Mouse (Mus musculus): ENCODE measurements around the gene Hoxc10.

The Hoxc10 gene

GRCm38 (mm10) chr15:102943468-102943813 is 23.2 kb upstream of the Hoxc10 start:
- DNase-seq (ENCODE audit: low read depth, low spot score): no peak

- DNase-seq (ENCODE audit: low read depth, low spot score): no peak
Observed at GRCm38 (mm10) chr15:102945185-102946077, 21.2 kb upstream of the Hoxc10 start.

- no peak for DNase-seq (ENCODE audit: low read depth, low spot score)
Observed at GRCm38 (mm10) chr15:102947276-102947675, 19.3 kb upstream of the Hoxc10 start.

- no peak for DNase-seq (ENCODE audit: low read depth, low spot score)
Observed at GRCm38 (mm10) chr15:102948842-102949241, 17.8 kb upstream of the Hoxc10 start.

GRCm38 (mm10) chr15:102949696-102950095 is 16.9 kb upstream of the Hoxc10 start:
- no peak for DNase-seq (ENCODE audit: low read depth, low spot score)

GRCm38 (mm10) chr15:102950877-102951276 is 15.7 kb upstream of the Hoxc10 start:
- no peak for DNase-seq (ENCODE audit: low read depth, low spot score)

- no peak for DNase-seq (ENCODE audit: low read depth, low spot score)
Observed at GRCm38 (mm10) chr15:102953561-102953960, 13.0 kb upstream of the Hoxc10 start.

- no peak for DNase-seq (ENCODE audit: low read depth, low spot score)
Observed at GRCm38 (mm10) chr15:102954192-102955006, 12.2 kb upstream of the Hoxc10 start, which contains the start of gene Hoxc11. Hoxc11 (plus strand) TSS chr15:102954427.

GRCm38 (mm10) chr15:102955007-102955382 is 11.6 kb upstream of the Hoxc10 start:
- DNase-seq (ENCODE audit: low read depth, low spot score): no peak

- no peak for DNase-seq (ENCODE audit: low read depth, low spot score)
Observed at GRCm38 (mm10) chr15:102955833-102956640, 10.6 kb upstream of the Hoxc10 start.

- DNase-seq (ENCODE audit: low read depth, low spot score): no peak
Observed at GRCm38 (mm10) chr15:102956906-102957305, 9.7 kb upstream of the Hoxc10 start.

GRCm38 (mm10) chr15:102959663-102960191 is 6.9 kb upstream of the Hoxc10 start:
- DNase-seq (ENCODE audit: low read depth, low spot score): peak; percentile 85

GRCm38 (mm10) chr15:102961728-102962127 is 4.9 kb upstream of the Hoxc10 start:
- DNase-seq (ENCODE audit: low read depth, low spot score): no peak

GRCm38 (mm10) chr15:102962492-102962891 is 4.1 kb upstream of the Hoxc10 start:
- DNase-seq (ENCODE audit: low read depth, low spot score): no peak

GRCm38 (mm10) chr15:102963259-102963658 is 3.3 kb upstream of the Hoxc10 start:
- no peak for DNase-seq (ENCODE audit: low read depth, low spot score)

- DNase-seq (ENCODE audit: low read depth, low spot score): no peak
Observed at GRCm38 (mm10) chr15:102963671-102964640, 2.6 kb upstream of the Hoxc10 start.

GRCm38 (mm10) chr15:102965003-102965891 is 1.3 kb upstream of the Hoxc10 start:
- DNase-seq (ENCODE audit: low read depth, low spot score): no peak

- peak; percentile 91 for DNase-seq (ENCODE audit: low read depth, low spot score)
Observed at GRCm38 (mm10) chr15:102965892-102966775, 462 bp upstream of the Hoxc10 start.

- no peak for DNase-seq (ENCODE audit: low read depth, low spot score)
Observed at GRCm38 (mm10) chr15:102967312-102967510, 615 bp downstream of the Hoxc10 start, which contains the start of gene Hoxc5. Hoxc5 (plus strand) TSS chr15:102967443.

All from forelimb bud, embryonic 11.5 days (tissue).